Mouse (Mus musculus) kidney, postnatal 0 days (tissue): ENCODE measurements around the gene Dhx37. TPM values are rescaled to one million over a fixed set of nuclear protein-coding genes. Genes with fewer than 3 reads are reported as not detected.

Experiments
- ATAC-seq: fragments of 200-750 bp; cut with Nextera tagmentation; replicated peaks from 2 replicates; pipeline ENCODE4 v1.8.0; 2017; ENCODE audit warnings: low read depth, moderate number of reproducible peaks, moderate TSS enrichment, moderate library complexity; ENCODE audit not compliant: low FRiP score
- DNase-seq: peaks from one replicate; pipeline ENCODE4 v3.0.0-alpha.2; 2016; ENCODE audit warnings: low spot score
- H3K27ac ChIP-seq: fragments of 300-500 bp; sonication (generic); 2 replicates; pipeline ENCODE4 v1.5.1; 2014; ENCODE audit warnings: mild to moderate bottlenecking
- H3K27me3 ChIP-seq: fragments of 300-500 bp; sonication (generic); 2 replicates; pipeline ENCODE4 v1.6.1; 2014; ENCODE audit warnings: low read length, mixed read lengths; ENCODE audit not compliant: insufficient read depth
- H3K36me3 ChIP-seq: fragments of 300-500 bp; sonication (generic); 2 replicates; pipeline ENCODE4 v1.6.1; 2014; ENCODE audit warnings: low read length, mixed read lengths; ENCODE audit not compliant: insufficient read depth
- H3K4me1 ChIP-seq: fragments of 300-500 bp; sonication (generic); replicated peaks from 2 replicates; pipeline ENCODE4 v1.6.1; 2014; ENCODE audit warnings: antibody characterized with exemption, low read length, mixed read lengths; ENCODE audit not compliant: insufficient read depth
- H3K4me2 ChIP-seq: fragments of 300-500 bp; sonication (generic); 2 replicates; pipeline ENCODE4 v1.6.1; 2014; ENCODE audit warnings: mild to moderate bottlenecking, low read length, moderate library complexity, mixed read lengths
- H3K4me3 ChIP-seq: fragments of 300-500 bp; sonication (generic); replicated peaks from 2 replicates; pipeline ENCODE4 v1.5.1; 2014; ENCODE audit warnings: low read depth, low read length
- H3K9ac ChIP-seq: fragments of 300-500 bp; sonication (generic); 2 replicates; pipeline ENCODE4 v1.6.1; 2014; ENCODE audit warnings: low read depth, low read length
- H3K9me3 ChIP-seq: fragments of 300-500 bp; sonication (generic); replicated peaks from 2 replicates; pipeline ENCODE4 v1.6.1; 2016; ENCODE audit warnings: low read length, inconsistent platforms, mixed read lengths
- CTCF ChIP-seq: IDR thresholded peaks from 2 replicates; pipeline ENCODE4 v1.5.1; 2016; ENCODE audit warnings: antibody characterized with exemption, low read depth, mild to moderate bottlenecking, moderate library complexity
- WGBS: fragments of 180-500 bp; shearing (Covaris S2); extraction: QIAGEN DNeasy Blood & Tissue Kit; methylation state at CpG from one replicate; pipeline ENCODE4 v1.1.7; 2014; 5-methylcytosine and 5-hydroxymethylcytosine counted together
- polyA plus RNA-seq: library from polyadenylated mRNA; unstranded; fragments of >200 nt; fragmentation: Nextera tagmentation; extraction: Ambion mirVana; gene quantifications from 2 replicates; pipeline ENCODE4 v1.2.1, GENCODE M21; 2015

Gene Dhx37
- polyA plus RNA-seq, result 7.2 and 8.1 TPM in 2 replicates

- TF ChIP-seq CTCF, result no peak
- H3K27ac ChIP-seq, result no peak within 1 kb of the TSS
Measured at GRCm38 (mm10) chr5:125433793-125434337, at the start of gene Dhx37. Gene Dhx37, minus strand, starts transcription at chr5:125434121.

GRCm38 (mm10) chr5:125482474-125482873 lies 48.6 kb upstream of the Dhx37 start:
- no peaks in the 10 kb centered on the region for H3K9me3 ChIP-seq
- no peak overlapping the region for H3K4me2 ChIP-seq
- 90% methylated on average over 7 of the region's 7 CpGs for WGBS
- DNase-seq (no peak), ATAC-seq (no peak)
- H3K4me3 ChIP-seq, result no peak overlapping the region
- no peak overlapping the region for H3K27ac ChIP-seq
- 0 out of 2 replicates have a peak, but pooled peaks cover 7% of the 10 kb centered on the region for H3K36me3 ChIP-seq
- H3K9ac ChIP-seq, result no peak overlapping the region
- TF ChIP-seq CTCF, result no peak
- no peaks in the 10 kb centered on the region for H3K27me3 ChIP-seq
- H3K4me1 ChIP-seq, result peaks cover 8% of the 10 kb centered on the region; the same call in 1 of the 2 replicates

More at GRCm38 (mm10) chr5:125433793-125434337, at the start of gene Dhx37:
- Histone ChIP-seq H3K9ac (peak within 1 kb of the TSS; percentile 69), H3K4me1 (peaks cover 6% of the 10 kb centered on the region), H3K36me3 (peaks cover 19% of the 10 kb centered on the region), H3K9me3 (no peaks in the 10 kb centered on the region), H3K4me2 (peak within 1 kb of the TSS; percentile 74), H3K27me3 (no peaks in the 10 kb centered on the region), H3K4me3 (peak within 1 kb of the TSS; percentile 51)
- ATAC-seq, result peak; percentile 96
- peak; percentile 99 for DNase-seq
- 0% methylated on average over 46 of the region's 46 CpGs for WGBS

- H3K27me3 ChIP-seq, result no peaks in the 10 kb centered on the region
- 0 out of 2 replicates have a peak, but pooled peaks cover 4% of the 10 kb centered on the region for H3K36me3 ChIP-seq
- no peak overlapping the region for H3K27ac ChIP-seq
- H3K9me3 ChIP-seq, result no peaks in the 10 kb centered on the region
- 80% methylated on average over 11 of the region's 11 CpGs for WGBS
- H3K4me3 ChIP-seq, result no peak overlapping the region
- no peak for ATAC-seq
- H3K9ac ChIP-seq, result no peak overlapping the region
- no peak for DNase-seq
- peaks cover 15% of the 10 kb centered on the region for H3K4me1 ChIP-seq
- no peak overlapping the region for H3K4me2 ChIP-seq
- TF ChIP-seq CTCF, result no peak
Measured at GRCm38 (mm10) chr5:125480434-125481231, 46.7 kb upstream of the Dhx37 start.

- H3K4me2 ChIP-seq, result no peak overlapping the region
- ATAC-seq (no peak), DNase-seq (no peak)
- H3K9ac ChIP-seq, result no peak overlapping the region
- no peak overlapping the region for H3K27ac ChIP-seq
- H3K4me1 ChIP-seq, result peaks cover 15% of the 10 kb centered on the region
- no peaks in the 10 kb centered on the region for H3K27me3 ChIP-seq
- H3K4me3 ChIP-seq, result no peak overlapping the region
- no peaks in the 10 kb centered on the region for H3K9me3 ChIP-seq
- H3K36me3 ChIP-seq, result 0 out of 2 replicates have a peak, but pooled peaks cover 4% of the 10 kb centered on the region
- 93% methylated on average over 3 of the region's 3 CpGs for WGBS
- TF ChIP-seq CTCF, result no peak
Measured at GRCm38 (mm10) chr5:125479376-125479775, 45.5 kb upstream of the Dhx37 start.

- ATAC-seq (no peak), DNase-seq (no peak)
- Histone ChIP-seq H3K27ac (no peak overlapping the region), H3K27me3 (no peaks in the 10 kb centered on the region), H3K4me1 (peaks cover 15% of the 10 kb centered on the region), H3K4me2 (no peak overlapping the region), H3K9me3 (no peaks in the 10 kb centered on the region), H3K9ac (no peak overlapping the region), H3K36me3 (0 out of 2 replicates have a peak, but pooled peaks cover 2% of the 10 kb centered on the region), H3K4me3 (no peak overlapping the region)
- 81% methylated on average over 7 of the region's 7 CpGs for WGBS
- no peak for TF ChIP-seq CTCF
Measured at GRCm38 (mm10) chr5:125478037-125478436, 44.1 kb upstream of the Dhx37 start.

- Histone ChIP-seq H3K4me3 (no peak overlapping the region), H3K27me3 (no peaks in the 10 kb centered on the region), H3K9me3 (no peaks in the 10 kb centered on the region), H3K36me3 (no peaks in the 10 kb centered on the region), H3K4me2 (no peak overlapping the region), H3K4me1 (peaks cover 15% of the 10 kb centered on the region), H3K27ac (no peak overlapping the region), H3K9ac (no peak overlapping the region)
- no peak for TF ChIP-seq CTCF
- ATAC-seq, result no peak
- WGBS, result 43% methylated on average over 7 of the region's 7 CpGs
- DNase-seq, result no peak
Measured at GRCm38 (mm10) chr5:125477533-125477932, 43.6 kb upstream of the Dhx37 start.
